Mouse (Mus musculus): Measurements from ENCODE around the gene Ccdc160. TPM values are rescaled to one million over a fixed set of nuclear protein-coding genes. Genes with fewer than 3 reads are reported as not detected.

Ccdc160 gene
- polyA plus RNA-seq, 1 experiment: 4.3 TPM

GRCm38 (mm10) chrX:52746849-52747248 lies 44.2 kb upstream of the Ccdc160 start:
- Histone ChIP-seq H3K4me1 (ENCODE audit: control insufficient read depth, insufficient read depth, low read length) (peaks cover 1% of the 10 kb centered on the region), H3K27me3 (ENCODE audit: control insufficient read depth, insufficient read depth, low read length, poor library complexity, severe bottlenecking) (no peaks in the 10 kb centered on the region), H3K4me3 (ENCODE audit: low read depth, low read length) (no peak overlapping the region), H3K9me3 (replicated peaks; ENCODE audit: control insufficient read depth, insufficient read depth, low read length, poor library complexity, severe bottlenecking) (no peaks in the 10 kb centered on the region), H3K27ac (ENCODE audit: insufficient read depth, low read length) (peak overlapping the region; percentile 41; the same call in 1 of the 2 replicates), H3K9ac (ENCODE audit: low read depth, poor library complexity, severe bottlenecking) (no peak overlapping the region), H3K36me3 (ENCODE audit: control insufficient read depth, insufficient read depth, low read length, poor library complexity, severe bottlenecking) (peaks cover 11% of the 10 kb centered on the region)
- TF ChIP-seq CTCF (IDR thresholded peaks at IDR 0.05; ENCODE audit: low read depth, low read length): no peak
- TF ChIP-seq EP300 (IDR thresholded peaks at IDR 0.05; ENCODE audit: insufficient read depth, low read depth, low read length): peak; percentile 99
- no peak for TF ChIP-seq POLR2A (IDR thresholded peaks at IDR 0.05; ENCODE audit: insufficient read depth, low read length)

DNA sequence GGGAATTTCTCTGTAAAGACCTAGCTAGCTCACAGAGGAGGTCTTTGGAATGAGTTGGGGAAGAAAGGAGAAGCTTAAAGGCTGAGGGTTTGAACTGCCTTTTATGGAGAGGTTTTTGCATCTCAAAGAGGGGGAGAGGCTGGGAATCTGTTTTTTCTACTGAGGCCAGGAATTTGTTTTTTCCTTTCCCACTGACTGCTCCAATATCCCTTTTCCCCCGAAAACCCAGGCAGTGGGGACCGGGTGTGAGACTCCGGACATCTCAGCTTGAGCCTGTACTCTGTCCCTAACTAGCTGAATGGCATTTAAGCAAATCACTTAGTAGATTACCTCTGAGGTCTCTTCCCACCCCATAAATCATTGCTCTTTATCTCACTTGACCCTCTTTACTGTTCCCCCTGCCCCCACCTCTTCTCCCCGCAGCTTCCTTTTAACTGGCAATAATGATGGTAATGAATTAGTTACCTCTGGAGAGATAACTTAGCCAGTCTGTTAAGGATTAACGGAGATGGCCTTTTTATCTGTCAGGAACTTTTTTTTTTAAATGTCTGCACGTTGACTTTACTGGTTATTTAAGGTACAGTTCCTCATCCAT lies 37.4 kb upstream of the Ccdc160 start:
- Histone ChIP-seq H3K4me1 (ENCODE audit: control insufficient read depth, insufficient read depth, low read length) (peaks cover 1% of the 10 kb centered on the region), H3K27me3 (ENCODE audit: control insufficient read depth, insufficient read depth, low read length, poor library complexity, severe bottlenecking) (no peaks in the 10 kb centered on the region), H3K27ac (ENCODE audit: insufficient read depth, low read length) (peak overlapping the region; percentile 94), H3K9me3 (replicated peaks; ENCODE audit: control insufficient read depth, insufficient read depth, low read length, poor library complexity, severe bottlenecking) (no peaks in the 10 kb centered on the region), H3K36me3 (ENCODE audit: control insufficient read depth, insufficient read depth, low read length, poor library complexity, severe bottlenecking) (no peaks in the 10 kb centered on the region), H3K4me3 (ENCODE audit: low read depth, low read length) (no peak overlapping the region), H3K9ac (ENCODE audit: low read depth, poor library complexity, severe bottlenecking) (no peak overlapping the region)
- TF ChIP-seq EP300 (IDR thresholded peaks at IDR 0.05; ENCODE audit: insufficient read depth, low read depth, low read length): 0 out of 2 replicates have a peak, but pooled peaks have one; percentile 40
- no peak for TF ChIP-seq POLR2A (IDR thresholded peaks at IDR 0.05; ENCODE audit: insufficient read depth, low read length)

GRCm38 (mm10) chrX:52757164-52757563 lies 33.8 kb upstream of the Ccdc160 start:
- no peak overlapping the region for H3K4me3 ChIP-seq (ENCODE audit: low read depth, low read length)
- TF ChIP-seq CTCF (IDR thresholded peaks at IDR 0.05; ENCODE audit: low read depth, low read length) (no peak), EP300 (IDR thresholded peaks at IDR 0.05; ENCODE audit: insufficient read depth, low read depth, low read length) (no peak), POLR2A (IDR thresholded peaks at IDR 0.05; ENCODE audit: insufficient read depth, low read length) (no peak)

DNA sequence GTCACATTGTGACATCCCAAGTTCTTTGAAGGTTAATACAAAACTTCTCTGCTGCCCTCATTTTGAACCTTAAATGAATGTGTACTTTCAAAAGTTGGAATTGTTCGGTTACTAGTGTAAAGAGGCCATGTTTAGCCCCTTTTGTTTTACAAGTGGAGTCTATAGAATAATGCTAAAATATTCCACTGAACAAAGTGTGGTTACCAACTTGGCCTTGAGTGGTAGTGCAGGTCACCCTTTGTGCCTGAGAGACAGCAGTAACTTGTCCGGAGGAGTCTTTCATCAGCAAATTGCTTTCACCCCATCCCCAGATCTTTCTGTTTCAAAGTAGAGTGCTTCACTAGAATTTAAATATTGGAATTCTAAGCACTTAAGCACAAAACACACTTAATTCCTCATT lies 31.8 kb upstream of the Ccdc160 start:
- peak overlapping the region; percentile 28; the same call in 1 of the 2 replicates for H3K27ac ChIP-seq (ENCODE audit: insufficient read depth, low read length)
- H3K9ac ChIP-seq (ENCODE audit: low read depth, poor library complexity, severe bottlenecking): no peak overlapping the region
- no peaks in the 10 kb centered on the region for H3K36me3 ChIP-seq (ENCODE audit: control insufficient read depth, insufficient read depth, low read length, poor library complexity, severe bottlenecking)
- H3K4me3 ChIP-seq (ENCODE audit: low read depth, low read length): no peak overlapping the region
- TF ChIP-seq POLR2A (IDR thresholded peaks at IDR 0.05; ENCODE audit: insufficient read depth, low read length) (no peak), CTCF (IDR thresholded peaks at IDR 0.05; ENCODE audit: low read depth, low read length) (no peak), EP300 (IDR thresholded peaks at IDR 0.05; ENCODE audit: insufficient read depth, low read depth, low read length) (0 out of 2 replicates have a peak, but pooled peaks have one; percentile 41)
- no peaks in the 10 kb centered on the region for H3K4me1 ChIP-seq (ENCODE audit: control insufficient read depth, insufficient read depth, low read length)
- no peaks in the 10 kb centered on the region for H3K27me3 ChIP-seq (ENCODE audit: control insufficient read depth, insufficient read depth, low read length, poor library complexity, severe bottlenecking)
- H3K9me3 ChIP-seq (replicated peaks; ENCODE audit: control insufficient read depth, insufficient read depth, low read length, poor library complexity, severe bottlenecking): no peaks in the 10 kb centered on the region

More at GRCm38 (mm10) chrX:52757164-52757563, 33.8 kb upstream of the Ccdc160 start:
- no peak overlapping the region for H3K9ac ChIP-seq (ENCODE audit: low read depth, poor library complexity, severe bottlenecking)
- no peaks in the 10 kb centered on the region for H3K36me3 ChIP-seq (ENCODE audit: control insufficient read depth, insufficient read depth, low read length, poor library complexity, severe bottlenecking)
- H3K4me1 ChIP-seq (ENCODE audit: control insufficient read depth, insufficient read depth, low read length): no peaks in the 10 kb centered on the region
- no peak overlapping the region; the same call in 1 of the 2 replicates for H3K27ac ChIP-seq (ENCODE audit: insufficient read depth, low read length)
- H3K9me3 ChIP-seq (replicated peaks; ENCODE audit: control insufficient read depth, insufficient read depth, low read length, poor library complexity, severe bottlenecking): no peaks in the 10 kb centered on the region
- no peaks in the 10 kb centered on the region for H3K27me3 ChIP-seq (ENCODE audit: control insufficient read depth, insufficient read depth, low read length, poor library complexity, severe bottlenecking)

DNA sequence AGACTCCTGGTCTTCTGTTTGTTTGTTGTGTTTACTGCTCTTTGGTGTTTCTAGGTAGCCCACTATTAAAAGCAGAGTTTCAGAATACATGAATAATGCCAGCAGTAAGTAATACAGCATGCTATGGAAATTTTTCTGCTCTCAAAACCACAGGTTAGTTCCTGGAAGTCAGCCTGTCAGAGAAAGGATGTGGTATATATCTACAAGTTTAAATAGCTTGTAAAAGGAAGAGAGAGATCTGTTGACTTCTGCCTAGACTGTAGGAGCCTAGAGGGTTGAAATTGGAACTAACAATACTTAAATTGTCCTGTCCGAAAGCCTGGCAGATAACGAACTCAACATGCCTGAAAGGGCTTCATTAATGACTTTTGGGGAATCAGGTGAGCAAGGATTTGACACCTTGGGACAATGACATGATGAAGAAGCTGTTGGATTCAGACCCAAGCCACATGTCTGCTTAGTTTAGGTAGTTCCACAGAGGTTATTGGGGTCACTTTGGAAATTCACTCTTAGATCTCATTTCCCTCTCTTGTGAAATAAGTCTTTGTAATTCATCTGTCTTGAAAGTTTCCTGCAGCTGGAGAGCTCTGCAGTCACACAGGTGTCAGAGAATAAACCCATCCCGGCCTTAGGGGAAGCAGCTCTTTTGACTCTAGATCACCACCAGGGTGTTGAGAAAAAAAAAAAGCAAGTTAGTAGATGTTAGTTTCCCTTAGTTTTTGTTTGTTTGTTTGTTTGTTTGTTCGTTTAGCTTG lies 30.6 kb upstream of the Ccdc160 start:
- Histone ChIP-seq H3K9ac (ENCODE audit: low read depth, poor library complexity, severe bottlenecking) (no peak overlapping the region), H3K36me3 (ENCODE audit: control insufficient read depth, insufficient read depth, low read length, poor library complexity, severe bottlenecking) (no peaks in the 10 kb centered on the region), H3K4me3 (ENCODE audit: low read depth, low read length) (no peak overlapping the region), H3K4me1 (ENCODE audit: control insufficient read depth, insufficient read depth, low read length) (no peaks in the 10 kb centered on the region), H3K9me3 (replicated peaks; ENCODE audit: control insufficient read depth, insufficient read depth, low read length, poor library complexity, severe bottlenecking) (no peaks in the 10 kb centered on the region), H3K27me3 (ENCODE audit: control insufficient read depth, insufficient read depth, low read length, poor library complexity, severe bottlenecking) (no peaks in the 10 kb centered on the region), H3K27ac (ENCODE audit: insufficient read depth, low read length) (peak overlapping the region; percentile 87)
- TF ChIP-seq CTCF (IDR thresholded peaks at IDR 0.05; ENCODE audit: low read depth, low read length) (no peak), EP300 (IDR thresholded peaks at IDR 0.05; ENCODE audit: insufficient read depth, low read depth, low read length) (no peak), POLR2A (IDR thresholded peaks at IDR 0.05; ENCODE audit: insufficient read depth, low read length) (no peak)

- no peaks in the 10 kb centered on the region for H3K36me3 ChIP-seq (ENCODE audit: control insufficient read depth, insufficient read depth, low read length, poor library complexity, severe bottlenecking)
- no peak overlapping the region for H3K9ac ChIP-seq (ENCODE audit: low read depth, poor library complexity, severe bottlenecking)
- peak; percentile 14 for TF ChIP-seq CTCF (IDR thresholded peaks at IDR 0.05; ENCODE audit: low read depth, low read length)
- no peak for TF ChIP-seq POLR2A (IDR thresholded peaks at IDR 0.05; ENCODE audit: insufficient read depth, low read length)
- 0 out of 2 replicates have a peak, but pooled peaks have one; percentile 36 for TF ChIP-seq EP300 (IDR thresholded peaks at IDR 0.05; ENCODE audit: insufficient read depth, low read depth, low read length)
- H3K4me3 ChIP-seq (ENCODE audit: low read depth, low read length): no peak overlapping the region; the same call in 1 of the 2 replicates
- H3K27ac ChIP-seq (ENCODE audit: insufficient read depth, low read length): no peak overlapping the region
- no peaks in the 10 kb centered on the region for H3K27me3 ChIP-seq (ENCODE audit: control insufficient read depth, insufficient read depth, low read length, poor library complexity, severe bottlenecking)
- no peaks in the 10 kb centered on the region for H3K4me1 ChIP-seq (ENCODE audit: control insufficient read depth, insufficient read depth, low read length)
- H3K9me3 ChIP-seq (replicated peaks; ENCODE audit: control insufficient read depth, insufficient read depth, low read length, poor library complexity, severe bottlenecking): no peaks in the 10 kb centered on the region
Observed at GRCm38 (mm10) chrX:52762221-52762620, 28.8 kb upstream of the Ccdc160 start.
